Mouse (Mus musculus) cerebellum, adult 9-11 months (tissue): ENCODE measurements around the gene Tspan4.

Source experiments
- DNase-seq: peaks from one replicate; pipeline ENCODE4 v3.0.0; 2022

Gene Tspan4

DNA sequence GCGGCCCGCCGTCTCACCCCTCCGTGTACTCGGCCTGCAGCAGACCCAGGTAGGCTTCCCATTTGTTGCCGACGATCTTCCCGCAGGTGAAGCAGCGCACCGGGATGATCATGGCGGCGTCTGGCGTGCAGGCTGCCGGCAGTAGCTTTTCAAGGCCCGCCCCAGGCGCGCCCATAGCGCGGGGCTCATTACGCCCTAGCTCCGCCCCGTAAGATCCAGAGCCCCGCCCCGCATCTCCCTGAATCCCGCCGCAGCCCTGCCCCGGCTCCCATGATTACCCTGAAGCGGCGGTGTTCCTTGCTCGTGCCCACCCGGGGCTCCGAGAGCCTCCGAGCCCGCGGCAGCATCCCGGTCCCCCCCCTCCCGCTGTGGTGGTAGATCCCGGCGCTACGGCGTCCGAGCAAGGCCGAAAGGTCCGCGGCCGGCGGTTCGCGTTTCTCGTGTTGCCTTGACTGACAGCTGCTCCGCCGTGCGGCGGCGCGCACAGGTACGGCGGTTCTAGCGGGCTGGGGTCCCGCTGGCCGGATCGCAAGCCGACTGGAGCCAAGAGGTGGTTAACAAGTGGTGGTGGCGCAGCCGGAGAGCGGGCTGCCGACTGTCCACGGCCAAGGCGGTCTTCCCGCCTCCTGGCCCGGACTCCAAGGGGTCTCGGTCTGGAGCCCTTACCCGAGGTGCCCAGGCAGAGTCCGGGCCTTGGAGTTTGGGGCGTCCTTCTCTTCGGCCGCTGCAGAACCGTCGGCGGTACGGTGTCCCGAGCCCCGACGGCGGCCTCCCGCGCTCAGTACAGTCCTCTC lies at the start of gene Tspan4, which contains the start of gene Polr2l:
Gene Tspan4, plus strand, starts transcription at position 230 of the 794 bp plus-strand sequence.
Gene Polr2l, minus strand, starts transcription at position 122 of the 794 bp plus-strand sequence.
- DNase-seq = peak; percentile 87

DNA sequence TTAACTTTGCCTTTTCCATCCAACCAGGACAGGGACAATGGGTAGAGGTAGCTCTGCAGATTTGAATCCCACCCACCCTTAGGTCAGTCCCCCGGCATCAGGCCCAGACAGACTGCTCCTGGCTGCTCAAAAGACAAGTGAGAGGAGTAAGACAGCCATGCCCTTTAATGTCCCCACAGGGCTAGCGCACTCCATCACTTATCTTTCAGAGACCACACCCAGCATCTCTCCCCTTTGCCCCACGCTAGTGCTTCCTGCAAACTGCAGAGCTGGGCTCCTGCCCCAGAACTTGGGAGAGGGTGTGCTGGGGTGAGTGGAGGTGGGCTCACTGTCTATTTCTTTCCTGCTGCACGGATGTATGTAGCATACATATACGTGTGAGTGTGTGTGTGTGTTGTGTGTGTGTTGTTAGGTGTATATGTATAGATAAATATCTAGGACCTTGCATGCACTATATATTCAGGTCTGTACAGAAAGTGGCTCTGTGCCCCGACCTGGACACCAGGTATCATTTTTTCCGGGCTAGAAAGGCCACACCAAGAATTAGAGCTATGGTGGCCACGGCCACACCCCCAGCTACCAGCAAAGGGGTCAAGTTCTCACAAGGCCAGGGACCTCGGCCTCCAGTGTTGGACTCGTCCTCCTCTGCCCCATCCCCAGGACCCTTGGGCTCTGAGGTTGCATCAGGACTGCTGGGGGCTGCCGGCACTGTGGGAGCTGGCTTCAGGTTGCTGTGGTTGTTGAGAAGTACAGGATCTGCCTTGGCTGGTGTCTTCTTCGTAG lies 47.9 kb upstream of the Tspan4 start:
- peak; percentile 57 for DNase-seq

DNA sequence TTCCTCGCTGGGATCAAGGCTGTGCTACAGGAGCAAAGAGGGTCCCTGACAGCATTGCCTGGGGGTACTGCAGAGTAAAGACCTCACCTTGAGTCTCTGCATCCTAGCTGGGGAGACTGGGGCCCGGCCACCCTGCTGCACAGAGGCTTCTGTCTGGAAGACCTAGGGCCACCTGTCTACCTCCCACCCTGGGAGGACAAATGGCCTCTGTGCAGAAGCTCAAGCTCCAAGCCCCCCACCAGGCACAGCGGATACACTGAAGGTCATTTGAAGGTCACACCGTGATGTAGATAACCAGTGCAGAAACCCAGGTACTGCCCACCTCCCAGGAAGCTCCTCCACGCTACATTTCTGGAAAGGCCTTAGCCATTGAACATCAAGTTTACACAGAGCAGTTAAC lies 46.3 kb upstream of the Tspan4 start:
- DNase-seq = peak; percentile 70

DNA sequence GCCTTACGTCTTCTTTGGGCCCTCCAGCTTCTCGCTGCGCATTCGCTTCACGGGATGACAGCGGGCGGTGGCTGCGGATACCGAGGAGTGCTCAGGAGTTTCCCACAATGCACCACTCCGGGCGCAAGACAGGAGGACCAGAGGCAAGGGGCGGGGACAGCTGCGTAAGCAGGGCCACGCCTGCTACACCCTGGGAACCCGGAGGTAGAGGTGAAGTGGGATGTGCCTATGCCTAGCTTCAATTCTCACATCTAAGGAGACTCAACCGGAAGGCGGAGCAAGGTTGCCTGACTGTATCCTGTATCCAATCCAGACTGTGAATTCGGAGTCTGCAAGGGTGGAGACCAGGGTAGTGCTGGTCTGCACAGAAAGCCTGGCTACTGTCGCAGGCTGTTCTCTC lies 45.7 kb upstream of the Tspan4 start, which contains the start of gene Cend1:
Gene Cend1, minus strand, starts transcription at position 182 of the 400 bp plus-strand sequence.
- DNase-seq = peak; percentile 96

DNA sequence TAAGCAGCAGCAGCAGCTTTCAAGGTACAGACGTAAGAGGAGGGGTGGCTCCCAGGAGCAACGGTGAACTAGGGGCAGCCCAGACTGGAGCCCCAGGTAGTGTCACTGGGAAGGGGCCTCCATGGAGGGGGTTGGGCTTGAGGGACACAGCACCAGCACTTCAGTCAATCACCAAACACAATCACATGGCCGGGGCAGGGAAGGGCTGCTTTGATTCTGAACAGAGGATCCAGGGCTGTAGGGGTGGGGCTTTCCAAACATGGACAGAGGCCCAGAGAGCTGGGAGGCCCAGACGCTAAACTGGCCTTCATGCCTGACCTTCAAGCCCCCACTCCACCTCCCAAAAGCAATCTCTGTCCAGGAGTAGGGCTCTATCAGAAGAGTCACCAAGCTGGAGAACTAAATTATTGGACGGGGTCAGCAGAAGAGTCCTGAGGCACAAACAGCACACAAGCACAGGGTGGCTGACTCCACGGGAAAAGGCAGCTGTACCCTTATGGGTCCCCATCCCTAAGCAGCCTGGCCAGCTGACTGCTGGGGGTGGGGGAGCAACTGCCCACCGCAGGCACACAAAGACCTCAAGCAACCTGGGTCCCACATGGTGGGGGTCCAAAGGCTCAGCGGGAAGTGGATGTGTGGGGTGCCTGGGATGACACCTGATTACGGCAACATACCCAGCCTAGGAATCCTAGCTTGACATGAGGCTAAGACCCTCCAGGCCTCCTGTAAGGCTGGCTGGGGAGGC lies 45.0 kb upstream of the Tspan4 start:
- peak; percentile 77 for DNase-seq

DNA sequence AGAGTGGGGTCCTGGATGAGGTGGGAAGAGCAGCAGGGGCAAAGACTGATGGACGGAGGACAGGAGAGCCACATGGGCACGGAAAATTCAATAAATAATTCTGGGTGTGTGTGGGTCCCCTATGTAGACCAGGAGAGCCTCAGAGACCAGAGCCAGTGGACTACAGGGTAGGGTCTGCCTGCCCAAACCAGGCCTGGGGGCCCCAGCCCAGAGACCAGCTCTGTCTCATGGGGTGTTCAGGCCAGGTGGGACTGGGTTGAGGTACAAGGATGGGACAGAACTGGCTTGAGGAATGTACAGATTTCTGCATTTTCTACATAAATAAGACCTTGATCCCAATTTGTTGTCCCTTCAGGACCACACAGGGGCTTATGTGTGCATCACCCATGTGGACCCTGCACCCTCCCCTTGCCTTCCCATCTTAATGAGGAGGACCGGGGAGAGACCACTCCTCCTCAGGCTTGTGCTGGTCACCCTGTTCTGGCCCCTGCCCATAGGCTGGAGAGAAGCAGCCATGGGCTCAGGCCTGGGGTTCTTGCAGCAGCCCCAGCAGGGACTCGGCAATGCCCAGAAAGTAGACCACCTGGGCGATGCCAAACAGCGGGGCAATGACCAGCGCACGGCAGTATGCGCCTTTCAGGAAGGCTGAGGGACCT lies 44.3 kb upstream of the Tspan4 start:
- DNase-seq = peak; percentile 71

DNA sequence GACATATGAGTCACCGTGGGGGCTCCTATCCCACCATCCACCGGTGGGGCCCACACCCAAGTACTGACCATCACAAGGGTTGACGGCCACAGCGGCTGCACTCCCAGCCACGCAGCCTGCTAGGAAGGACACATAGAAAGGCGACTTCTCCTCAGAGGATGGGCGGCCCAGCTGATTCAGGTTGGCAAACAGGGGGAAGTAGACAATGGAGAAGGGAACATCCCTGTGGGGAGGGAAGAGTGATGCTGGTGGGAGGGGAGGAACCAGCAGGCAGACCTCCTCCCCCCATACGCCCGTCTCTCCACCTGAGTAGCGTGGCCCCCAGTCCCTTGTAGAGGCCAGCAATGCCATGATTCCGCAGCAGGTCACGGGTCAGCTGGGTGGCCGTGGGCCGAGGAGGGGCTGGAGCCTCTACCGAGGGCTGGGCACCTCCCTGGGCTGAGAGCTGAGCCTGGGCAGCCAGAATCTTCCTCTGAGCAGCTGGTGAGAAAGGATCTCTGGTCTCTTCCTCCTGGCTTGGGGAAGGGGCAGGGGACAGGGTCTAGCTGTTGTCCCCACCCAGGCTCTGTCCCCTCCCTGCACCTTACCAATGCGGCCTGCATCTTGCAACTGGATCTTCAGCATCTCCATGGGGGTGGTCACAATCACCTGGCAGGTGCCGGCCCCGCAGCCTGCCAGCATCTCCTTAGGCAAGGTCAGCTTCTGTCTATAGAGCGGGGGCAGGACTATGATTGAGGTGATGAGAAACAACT lies 43.4 kb upstream of the Tspan4 start:
- DNase-seq = no peak

DNA sequence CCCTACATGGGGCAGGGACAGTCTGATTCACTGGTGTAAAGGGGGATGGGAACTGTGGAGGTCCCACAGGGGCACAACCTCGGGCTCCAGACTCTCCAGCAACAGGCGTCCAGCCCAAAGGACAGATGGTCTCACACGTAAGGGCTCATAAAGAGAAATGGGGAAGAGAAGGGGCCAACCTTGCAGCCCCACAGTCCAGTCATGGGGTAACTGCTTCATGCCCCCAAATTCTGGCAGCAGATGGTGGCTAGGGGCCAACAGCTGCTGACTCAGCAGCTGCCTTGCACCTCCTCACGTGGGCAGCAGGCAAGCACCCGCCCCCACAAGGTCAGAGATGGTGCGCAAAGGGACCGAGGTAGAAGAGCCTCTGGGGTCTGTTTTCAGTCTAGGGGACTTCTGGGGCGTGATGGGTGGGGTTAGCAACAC lies 42.8 kb upstream of the Tspan4 start:
- DNase-seq = peak; percentile 86

DNA sequence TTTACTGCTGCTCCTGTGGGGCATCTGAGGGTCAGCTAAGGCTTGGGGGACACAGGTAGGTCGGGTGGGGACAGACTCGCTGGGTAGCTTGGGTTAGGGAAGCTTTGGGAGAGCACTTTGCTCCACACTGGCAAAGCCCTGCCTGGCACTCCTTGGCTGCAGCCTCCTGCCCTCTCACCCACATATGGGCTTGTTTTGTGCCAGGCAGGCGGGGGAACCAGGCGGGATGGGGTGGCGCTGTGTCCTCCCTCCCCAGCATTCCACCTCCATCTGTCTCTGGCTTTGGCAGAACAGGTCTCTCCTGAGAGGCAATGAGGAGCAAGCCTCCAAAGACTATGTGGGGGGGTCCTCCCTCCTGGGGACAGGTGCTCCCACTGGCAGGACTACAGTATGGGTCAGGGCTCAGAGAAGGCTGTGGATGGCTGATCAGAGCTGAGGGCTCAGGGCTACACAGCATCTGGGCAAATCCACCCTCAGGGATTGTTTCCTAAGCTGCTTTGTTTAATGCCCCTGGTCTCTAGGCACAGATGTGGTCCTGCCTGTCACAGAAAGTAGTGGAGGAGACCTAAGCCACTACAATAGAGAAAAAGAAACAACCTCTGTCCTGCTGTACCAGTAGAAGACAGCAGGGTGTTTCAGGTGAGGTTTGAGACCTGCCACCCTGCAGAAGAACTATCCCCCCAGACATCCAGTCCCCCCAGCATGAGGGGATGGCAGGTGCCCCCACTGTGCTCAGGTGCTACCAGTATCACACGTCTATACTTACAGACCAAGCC lies 42.1 kb upstream of the Tspan4 start:
- DNase-seq = peak; percentile 98

DNA sequence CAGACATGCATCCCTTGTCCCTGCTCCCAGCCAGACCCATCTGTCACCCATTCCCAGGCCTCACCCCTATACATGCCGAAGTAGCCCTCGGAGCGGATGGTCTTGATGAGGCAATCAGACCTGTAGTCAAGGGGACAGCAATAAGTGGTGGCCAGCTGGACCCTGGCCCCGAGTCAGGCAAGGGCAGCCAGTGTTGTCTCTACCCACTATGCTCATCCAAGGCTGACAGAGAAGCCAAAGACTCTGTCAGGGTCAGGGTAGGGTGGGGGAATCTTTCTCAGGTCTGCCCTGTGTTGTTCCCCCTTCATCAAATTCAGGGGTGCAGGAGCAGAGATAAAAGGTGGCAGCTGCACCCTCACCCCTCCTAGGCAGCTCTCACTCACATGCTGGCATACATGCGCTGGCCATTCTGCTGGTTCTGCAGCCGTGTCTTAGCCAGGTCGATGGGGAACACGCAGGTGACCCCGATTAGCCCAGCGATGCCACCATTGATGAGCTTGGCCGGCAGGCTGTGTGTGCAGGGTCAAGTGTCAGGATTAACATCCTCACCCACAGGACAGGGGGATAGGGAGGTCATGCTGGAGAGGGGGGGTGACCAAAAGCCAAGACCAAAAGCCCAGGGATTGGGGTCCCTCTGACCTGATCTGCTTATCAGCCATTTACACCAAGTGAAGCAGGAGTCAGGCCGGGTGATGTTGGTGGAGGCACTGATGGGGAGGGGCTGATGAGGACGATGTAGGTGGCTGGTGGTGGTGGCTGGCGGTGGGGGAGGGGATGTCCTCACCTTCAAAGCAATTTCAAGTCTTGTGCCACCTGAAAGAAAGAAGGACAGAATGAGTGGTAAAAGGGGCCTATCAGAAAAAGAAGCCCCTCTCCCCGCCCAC lies 41.3 kb upstream of the Tspan4 start:
- peak; percentile 84 for DNase-seq

DNA sequence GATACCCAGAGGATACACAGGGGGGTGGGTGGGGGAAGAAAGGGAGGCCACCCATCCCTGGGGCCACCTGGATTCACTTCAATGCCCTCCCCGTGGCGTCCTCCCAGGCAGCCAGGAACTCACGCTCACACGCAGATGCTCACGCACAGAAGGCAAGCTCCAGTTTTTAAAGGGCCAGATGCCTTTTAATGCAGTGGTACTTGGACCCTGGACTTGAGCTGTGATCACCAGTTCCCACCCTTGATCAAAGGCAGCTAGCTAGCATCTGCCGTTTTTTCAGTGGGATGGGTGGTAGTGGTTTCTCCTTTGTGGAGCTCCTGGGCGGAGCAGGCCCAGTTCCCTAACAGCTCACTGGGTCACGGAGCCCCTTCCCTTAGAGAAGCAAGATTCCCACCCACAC lies 40.6 kb upstream of the Tspan4 start:
- peak; percentile 90 for DNase-seq

DNA sequence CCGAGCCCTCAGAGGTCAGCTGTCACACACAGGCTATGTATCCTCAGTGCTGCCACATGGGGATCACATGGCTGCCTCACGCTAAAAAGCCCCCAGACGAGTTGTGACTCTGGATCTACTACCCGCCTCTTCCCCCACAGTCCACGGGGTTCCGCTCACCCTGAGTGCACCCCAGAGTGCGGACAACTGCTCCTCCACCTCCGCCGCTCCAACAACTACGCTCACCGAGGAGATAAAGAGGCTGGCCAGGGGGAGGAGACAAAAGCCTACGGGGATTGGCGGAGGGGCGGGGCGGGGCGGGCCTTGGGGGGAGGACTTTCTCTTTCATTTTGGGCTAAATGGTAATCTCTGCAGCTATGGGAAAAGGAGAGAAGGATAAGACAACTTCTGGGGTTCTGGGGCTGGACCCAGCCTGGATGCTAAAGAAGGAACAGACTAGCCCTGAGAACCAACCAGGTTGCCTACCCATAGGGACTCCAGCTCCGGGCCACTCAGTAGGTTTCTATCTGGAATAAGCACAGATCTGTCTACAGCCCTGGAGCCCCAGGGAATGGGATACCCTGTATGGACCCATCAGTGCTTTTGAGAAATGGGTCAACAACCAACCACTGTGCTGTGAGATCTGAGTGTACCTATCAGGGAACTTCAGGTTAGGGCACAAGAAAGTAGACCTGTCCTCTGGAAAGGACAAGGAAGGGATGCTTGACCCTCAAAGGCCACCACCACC lies 39.7 kb upstream of the Tspan4 start:
- DNase-seq = peak; percentile 85

DNA sequence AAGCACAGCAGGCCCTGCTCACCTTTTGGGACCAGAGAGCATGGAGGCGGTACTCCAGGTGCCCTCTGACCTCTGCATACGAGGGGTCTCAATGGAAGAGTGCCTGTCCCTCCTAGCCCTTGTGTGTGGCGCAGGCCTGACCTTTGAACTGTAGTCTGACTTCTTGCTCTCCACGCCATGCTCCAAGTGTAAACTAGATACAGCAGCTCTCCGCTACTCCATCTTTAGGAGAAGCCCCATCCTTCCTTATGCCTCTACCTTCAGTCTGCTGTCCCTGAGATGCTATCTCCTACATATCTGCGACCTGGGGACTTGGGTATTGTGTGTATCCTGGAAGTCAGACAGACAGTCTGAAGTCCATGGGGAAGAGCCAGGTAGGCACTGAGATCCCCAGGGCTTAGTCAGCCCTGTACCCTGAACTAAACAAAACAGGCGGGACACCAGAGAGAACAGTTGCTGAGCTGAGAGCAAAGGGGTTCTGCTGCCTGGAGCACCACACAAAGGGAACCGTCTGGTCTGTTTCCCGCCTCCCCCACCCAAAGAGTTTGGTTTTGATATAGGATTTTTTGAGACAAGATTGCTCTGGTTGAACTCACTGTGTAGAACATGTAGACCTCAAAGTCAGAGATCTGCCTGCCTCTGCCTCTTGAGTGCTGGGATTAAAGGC lies 39.1 kb upstream of the Tspan4 start:
- no peak for DNase-seq

DNA sequence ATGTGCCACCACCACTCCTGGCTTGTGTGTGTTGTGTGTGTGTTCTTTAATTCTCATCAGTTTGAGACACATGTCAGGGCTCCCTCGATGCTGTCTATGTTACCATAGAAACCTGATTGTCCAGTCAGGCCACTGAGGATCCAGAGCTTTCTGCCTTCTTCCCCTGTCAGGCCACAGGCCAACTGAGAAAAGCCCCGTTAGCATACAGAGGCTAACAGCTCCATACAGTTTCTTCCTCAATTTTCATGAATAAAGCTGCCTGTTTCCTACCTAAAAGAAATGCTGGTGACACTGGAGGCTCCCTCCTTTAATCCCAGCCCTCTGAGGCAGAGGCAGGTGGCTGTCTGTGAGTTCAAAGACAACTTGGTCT lies 38.5 kb upstream of the Tspan4 start:
- DNase-seq = peak; percentile 54

DNA sequence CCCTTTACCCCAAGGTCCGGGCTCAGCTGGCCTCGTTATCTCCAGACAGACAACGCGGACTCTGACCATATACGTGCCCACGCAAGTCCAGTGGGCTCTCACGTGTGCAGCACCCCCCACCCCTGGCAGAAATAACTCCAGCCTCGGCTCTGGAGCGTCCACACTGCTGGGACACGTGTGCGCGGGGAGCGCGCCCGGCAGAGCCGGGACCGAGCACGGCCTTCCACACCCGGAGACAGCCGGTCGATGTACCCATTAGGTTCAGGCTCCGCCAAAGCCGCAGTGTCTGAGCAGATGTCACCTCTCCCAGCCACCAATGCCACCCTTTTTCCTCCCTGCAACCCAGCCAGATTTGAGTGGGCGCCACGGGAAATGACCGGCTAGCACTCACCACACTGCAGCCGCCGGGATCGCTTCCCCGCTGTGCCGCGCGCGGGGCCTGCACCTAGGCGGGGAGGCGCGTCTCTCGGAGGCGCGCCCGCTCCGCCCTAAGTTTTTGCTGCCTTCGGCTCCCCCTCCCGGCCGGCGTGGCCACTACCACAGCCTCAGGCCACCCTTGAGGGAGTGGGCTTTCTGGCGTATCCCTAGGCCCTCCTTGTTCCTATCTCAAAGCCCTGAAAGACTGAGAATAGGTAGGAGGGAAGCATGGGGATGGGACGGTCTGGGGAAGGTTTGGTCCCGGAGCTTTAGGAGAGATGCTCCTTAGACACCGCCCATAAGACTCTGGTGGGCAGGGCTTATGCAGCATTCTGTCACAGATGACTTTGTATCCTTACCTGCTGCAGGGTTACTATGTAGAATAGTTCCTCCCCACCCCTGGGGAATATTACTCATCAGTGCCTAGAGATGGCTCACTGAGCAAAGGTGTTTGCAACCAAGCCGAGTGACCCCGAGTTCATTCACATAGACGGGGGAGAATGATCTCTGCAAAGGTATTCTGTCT lies 37.6 kb upstream of the Tspan4 start, which contains the start of gene Slc25a22:
Gene Slc25a22, minus strand, starts transcription at position 715 of the 943 bp plus-strand sequence.
- peak; percentile 90 for DNase-seq

DNA sequence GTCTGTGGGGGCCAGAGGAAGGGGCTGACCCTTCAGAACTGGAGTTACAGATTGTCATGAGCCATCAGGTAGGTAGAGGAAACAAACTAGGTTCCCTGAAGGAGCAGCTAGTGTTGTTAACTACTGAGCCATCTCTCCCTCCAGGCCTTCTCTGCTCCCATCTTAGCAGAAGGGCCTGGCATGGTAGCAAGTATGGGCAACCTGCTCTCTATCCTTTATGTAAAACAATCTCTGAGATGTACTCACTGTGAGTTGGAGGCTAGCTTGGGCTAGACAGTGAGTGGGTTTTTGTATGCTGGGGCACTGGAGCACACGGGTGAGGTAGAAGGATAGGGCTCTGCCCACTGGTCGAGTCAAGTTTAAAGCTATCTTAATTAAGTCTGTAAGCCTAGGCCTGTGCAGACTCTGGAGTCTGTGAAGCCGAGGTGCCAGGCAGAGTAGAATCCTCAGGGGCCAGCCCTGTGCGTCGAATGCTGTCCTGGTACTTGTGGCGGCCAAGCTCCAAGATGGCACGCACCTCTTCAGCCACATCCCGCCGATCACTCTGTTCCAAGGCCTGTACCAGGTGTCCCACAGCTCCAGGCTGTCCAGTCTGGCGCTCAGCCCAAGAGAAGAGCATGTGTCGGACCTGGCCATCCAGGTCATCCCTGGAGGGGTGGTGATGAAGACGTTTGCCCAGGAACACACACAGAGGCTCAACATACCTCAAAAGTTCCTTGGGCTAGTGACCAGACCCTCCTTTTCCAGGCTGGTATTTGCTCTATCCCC lies 36.7 kb upstream of the Tspan4 start:
- peak; percentile 94 for DNase-seq
